Mouse (Mus musculus) inflammation-experienced regulatory T-cells, adult 6 months (primary cell): ENCODE measurements around the gene Son. TPM values are rescaled to one million over a fixed set of nuclear protein-coding genes. Genes with fewer than 3 reads are reported as not detected.
"Not testable (repeated sequence)": the region's sequence is repeated elsewhere in the genome, so short reads cannot be mapped to it uniquely, and the experiment has no call there.

Experiments
- ATAC-seq: one replicate; pipeline ENCODE4 v1.8.0; 2017
- polyA plus RNA-seq, 3 experiments: library from polyadenylated mRNA; unstranded; fragments of 100-300 nt; shearing (Covaris generic); gene quantifications; one replicate each; pipeline ENCODE4 v1.2.1; 2017

Gene Son
- polyA plus RNA-seq, 3 experiments from 2014 or later: 128 to 236 (median 180) TPM

DNA sequence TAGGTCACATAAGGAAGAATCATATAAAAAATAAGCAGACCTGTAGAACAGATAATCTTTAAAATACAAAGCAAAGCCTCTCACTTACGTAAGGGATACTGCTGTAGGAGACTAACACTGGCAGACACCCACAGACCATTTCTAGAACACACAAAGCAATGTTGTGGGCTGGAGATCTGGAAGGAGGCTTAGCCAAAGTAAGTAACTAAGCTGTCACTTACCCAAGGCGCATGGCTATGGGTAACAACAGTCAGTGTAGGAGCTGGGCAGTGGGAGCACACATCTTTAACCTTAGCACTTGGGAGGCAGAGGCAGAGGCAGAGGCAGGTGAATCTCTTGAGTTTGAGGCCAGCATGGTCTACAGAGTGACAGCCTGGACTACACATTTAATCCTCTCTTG is 7.7 kb upstream of the Son start:
- no peak for ATAC-seq

DNA sequence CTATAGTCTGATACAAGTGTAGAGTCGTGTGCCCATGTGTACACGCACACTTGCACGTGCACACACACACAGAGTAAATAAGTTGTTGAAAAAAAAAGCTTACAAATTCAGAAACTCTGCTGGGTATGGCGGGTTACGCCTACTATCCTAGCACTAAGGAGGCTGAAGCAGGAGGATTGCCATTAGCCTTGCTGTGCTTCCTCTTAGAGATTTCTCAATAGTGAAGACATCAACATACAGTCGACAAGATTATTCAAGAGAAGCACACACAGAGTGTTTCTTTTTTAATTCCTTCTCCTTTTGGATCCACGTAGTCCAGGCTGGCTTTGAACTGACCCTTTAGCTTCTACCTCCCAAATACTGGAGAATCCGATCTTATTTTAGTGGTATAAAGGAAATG is 7.1 kb upstream of the Son start:
- no peak for ATAC-seq

DNA sequence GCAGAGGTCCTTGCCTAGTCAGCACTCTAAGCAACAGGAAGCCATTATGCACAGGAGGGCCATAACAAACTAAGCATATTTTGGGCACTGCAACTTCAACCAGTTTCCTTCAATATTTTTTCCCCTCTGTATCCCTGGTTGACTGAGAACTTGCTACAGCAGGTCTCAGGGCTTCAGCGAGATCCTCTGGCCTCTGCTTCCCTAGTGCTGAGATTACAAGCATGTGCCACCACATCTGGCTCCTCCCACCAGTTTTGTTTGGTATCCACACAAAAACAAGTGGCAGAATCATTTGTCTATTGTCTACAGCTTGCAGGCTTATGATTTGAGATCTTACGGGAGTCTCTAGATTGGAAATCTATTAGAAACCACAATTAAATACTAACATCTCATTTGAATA is 2.4 kb upstream of the Son start:
- ATAC-seq: no peak

DNA sequence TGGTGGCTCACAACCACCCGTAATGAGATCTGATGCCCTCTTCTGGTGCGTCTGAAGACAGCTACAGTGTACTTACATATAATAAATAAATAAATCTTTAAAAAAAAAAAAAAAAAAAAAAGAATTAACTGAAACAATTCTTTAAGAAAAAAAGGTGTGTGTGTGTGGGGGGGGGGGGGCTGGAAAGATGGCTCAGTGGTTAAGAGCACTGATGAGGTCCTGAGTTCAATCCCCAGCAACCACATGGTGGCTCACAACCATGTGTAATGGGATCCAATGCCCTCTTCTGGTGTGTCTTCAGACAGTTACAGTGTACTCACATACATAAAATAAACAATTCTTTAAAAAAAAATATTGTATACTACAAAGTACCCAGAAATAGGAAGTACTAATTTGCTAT is 1.9 kb upstream of the Son start:
- not testable (repeated sequence) for ATAC-seq

DNA sequence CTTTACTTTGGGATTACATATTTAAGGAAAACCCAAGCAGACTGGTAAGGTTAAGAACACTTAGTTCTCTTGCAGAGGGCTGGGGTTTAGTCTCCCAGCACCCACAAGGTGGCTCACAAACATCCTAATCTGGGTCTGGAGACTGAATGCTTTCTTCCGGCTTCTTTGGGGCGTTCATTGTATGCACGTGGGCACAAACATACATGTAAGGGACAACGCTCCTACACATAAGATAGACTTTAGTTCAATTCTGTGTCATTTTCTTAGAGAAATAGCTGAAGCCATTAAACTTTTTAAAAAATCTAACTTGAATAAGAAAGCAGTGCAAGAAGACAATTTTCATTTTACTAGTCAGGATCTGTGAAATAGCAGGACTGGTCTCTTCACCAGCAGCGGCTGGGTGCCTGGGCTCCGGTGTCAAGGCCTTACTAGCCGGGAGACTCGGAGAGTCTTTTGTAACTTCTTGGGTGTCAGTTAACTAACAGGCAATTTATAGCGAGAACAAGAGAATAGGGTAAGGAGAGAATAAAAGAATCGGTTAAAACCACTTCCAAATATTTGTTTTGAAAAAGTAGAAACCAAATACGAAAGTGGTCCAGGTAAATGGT is 1.2 kb upstream of the Son start:
- peak; percentile 32 for ATAC-seq

DNA sequence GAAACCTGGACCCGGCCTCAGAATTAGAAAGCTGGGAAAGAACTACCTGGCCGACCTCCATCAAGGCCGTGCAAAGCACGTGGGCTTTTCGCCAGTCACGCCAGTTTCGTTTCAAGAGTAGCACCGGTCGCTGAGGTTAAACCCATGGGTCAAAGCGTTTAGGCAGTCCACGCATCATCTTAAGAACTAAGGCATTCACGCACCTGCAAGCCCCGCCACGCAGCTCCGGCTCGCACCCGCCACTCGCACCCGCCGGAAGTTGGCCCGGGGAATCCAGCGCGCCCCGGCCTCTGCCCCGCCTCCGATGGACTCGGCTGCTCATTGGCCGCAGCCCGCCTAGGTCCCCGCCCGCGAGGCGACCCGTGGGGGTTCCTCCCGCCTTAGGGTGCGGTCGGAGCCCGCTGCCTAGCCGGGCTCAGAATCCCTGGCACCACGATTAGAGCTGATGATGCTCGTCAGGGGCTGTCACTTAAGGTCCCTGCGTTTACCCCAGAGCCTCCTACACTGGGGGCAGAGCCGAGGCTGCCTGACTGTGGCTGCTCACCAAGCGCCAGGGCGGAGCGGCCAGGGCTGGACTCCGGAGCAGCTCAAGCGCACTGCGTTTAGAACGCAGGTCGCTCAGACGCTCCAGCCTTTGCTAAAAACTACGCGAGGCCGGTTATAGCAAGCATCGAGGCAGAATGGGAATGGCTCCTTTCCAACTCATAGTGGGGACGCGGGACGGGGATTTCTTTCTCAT is 456 bp upstream of the Son start, which contains the start of gene Gart:
Gene Gart (minus strand): TSS at position 272 of the 739 bp plus-strand sequence.
- peak; percentile 74 for ATAC-seq

DNA sequence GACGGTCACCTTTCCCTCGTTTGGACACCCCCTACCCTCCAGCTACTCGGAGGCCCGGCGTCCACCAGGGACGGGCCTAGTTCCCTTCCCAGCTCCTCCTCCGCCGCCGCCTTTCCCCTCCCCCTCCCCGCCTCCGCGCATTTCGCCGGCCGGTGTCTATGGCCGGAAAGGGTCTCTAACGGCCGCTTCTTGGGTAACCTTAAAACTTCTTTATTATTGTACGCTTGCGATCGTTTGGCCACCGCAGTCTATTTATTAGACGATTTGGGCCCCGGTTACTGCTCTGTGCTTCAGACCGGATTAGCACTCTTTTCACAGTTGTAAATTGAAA is 879 bp downstream of the Son start:
- ATAC-seq: no peak

DNA sequence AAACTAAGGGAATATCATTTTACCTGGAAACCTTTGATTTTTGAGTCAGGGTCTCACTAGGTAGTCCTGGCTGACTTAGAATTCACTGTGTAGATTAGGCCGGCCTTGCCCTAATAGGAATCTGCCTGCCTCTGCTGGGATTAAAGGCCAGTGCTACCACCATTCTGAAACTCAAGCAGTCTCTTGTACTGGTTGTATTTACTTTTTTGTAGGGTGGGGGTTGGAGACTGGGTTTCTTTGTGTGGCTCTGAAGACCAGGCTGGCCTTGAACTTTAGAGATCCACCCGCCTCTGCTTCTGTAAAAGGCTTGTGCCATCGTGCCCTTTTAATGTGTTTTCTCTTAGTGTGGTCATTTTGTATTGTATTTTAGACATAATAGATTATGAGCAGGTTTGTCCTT is 1.9 kb downstream of the Son start:
- ATAC-seq: no peak

DNA sequence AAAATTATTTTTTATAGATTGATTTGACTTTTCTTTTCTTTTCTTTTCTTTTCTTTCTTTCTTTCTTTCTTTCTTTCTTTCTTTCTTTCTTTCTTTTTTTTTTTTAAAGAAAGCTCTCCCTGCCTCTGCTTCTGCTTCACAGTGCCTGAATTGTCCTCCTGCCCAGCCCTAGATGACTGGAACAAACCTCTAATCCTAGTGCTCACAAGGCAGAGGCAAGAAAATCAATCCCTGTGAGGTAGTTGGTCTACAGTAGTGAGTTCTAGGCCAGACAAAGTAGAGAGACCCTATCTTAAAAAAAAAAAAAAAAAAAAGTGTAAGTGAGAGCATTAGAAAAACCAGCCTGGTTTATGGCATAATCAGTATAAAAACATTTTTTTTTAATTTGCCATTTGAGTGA is 2.5 kb downstream of the Son start:
- ATAC-seq: no peak

DNA sequence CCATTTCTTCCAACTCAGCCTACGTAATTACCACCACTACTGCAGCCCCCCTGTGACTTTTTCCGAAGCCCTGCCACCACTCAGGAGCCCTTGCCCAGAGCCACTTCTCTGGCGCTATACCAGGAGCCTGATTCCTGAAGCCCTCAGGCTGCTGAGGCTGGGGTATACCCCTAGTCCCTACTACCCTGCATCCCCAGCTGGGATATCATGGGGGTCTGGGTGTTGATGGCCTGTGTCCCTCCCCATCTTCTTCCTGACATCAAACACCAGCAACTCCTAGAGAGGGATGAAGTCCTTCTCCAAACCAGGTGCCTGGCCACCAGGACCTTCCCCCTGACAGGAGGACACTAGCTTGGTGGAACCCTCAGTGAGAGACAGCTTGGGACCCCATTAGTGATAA is 4.9 kb downstream of the Son start:
- no peak for ATAC-seq

DNA sequence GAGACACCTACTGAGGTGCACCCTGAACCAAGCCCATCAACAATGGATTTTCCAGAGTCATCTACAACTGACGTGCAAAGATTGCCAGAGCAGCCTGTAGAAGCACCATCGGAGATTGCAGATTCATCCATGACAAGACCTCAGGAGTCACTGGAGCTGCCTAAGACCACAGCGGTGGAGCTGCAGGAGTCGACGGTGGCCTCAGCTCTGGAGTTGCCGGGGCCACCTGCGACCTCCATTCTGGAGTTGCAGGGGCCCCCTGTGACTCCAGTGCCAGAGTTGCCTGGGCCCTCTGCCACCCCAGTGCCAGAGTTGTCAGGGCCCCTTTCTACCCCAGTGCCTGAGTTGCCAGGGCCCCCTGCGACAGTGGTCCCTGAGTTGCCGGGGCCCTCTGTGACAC is 8.0 kb downstream of the Son start:
- ATAC-seq: no peak

DNA sequence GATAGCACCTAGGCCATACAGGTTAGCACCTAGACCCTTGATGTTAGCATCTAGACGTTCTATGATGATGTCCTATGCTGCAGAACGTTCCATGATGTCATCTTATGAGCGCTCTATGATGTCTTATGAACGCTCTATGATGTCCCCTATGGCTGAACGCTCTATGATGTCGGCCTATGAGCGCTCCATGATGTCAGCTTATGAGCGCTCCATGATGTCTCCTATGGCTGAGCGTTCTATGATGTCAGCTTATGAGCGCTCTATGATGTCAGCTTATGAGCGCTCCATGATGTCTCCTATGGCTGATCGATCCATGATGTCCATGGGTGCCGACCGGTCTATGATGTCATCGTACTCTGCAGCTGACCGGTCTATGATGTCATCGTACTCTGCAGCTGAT is 10.0 kb downstream of the Son start:
- no peak for ATAC-seq

DNA sequence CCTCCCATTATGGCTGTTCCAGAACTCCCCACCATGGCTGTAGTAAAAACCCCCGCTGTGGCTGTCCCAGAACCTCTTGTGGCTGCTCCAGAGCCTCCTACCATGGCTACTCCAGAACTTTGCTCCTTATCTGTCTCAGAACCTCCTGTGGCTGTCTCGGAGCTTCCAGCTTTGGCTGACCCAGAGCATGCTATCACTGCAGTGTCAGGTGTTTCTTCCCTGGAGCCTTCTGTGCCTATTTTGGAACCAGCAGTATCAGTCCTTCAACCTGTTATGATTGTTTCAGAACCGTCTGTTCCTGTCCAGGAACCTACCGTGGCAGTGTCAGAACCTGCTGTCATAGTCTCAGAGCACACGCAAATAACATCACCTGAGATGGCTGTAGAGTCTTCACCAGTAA is 11.2 kb downstream of the Son start:
- ATAC-seq: no peak

DNA sequence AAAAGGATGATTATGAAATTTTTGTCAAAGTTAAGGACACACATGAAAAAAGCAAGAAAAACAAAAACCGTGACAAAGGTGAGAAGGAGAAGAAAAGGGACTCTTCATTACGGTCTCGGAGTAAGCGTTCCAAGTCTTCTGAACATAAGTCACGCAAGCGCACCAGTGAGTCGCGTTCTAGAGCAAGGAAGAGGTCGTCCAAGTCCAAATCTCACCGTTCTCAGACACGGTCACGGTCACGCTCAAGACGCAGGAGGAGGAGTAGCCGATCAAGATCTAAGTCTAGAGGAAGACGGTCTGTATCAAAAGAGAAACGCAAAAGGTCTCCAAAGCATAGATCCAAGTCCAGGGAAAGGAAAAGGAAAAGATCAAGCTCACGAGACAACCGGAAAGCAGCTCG is 12.5 kb downstream of the Son start:
- no peak for ATAC-seq

DNA sequence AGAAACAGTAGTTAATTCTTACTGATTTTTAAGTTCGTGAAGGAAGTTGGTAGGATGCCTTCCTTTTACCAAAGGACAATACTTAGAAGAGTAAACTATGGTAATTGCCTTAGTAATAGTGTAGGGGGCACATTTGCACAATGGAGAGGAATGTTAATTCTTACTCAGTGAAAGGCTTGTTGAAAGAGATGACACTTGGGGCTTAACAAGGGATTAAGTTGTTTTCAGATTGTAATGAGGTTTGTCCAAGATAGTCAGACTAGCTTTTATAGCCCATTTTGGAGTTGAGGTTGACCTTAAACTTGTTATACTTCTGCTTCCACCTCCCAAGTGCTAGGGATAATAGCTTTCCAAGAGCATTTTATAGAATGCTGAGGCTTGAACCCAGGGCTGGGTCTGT is 14.1 kb downstream of the Son start:
- no peak for ATAC-seq

DNA sequence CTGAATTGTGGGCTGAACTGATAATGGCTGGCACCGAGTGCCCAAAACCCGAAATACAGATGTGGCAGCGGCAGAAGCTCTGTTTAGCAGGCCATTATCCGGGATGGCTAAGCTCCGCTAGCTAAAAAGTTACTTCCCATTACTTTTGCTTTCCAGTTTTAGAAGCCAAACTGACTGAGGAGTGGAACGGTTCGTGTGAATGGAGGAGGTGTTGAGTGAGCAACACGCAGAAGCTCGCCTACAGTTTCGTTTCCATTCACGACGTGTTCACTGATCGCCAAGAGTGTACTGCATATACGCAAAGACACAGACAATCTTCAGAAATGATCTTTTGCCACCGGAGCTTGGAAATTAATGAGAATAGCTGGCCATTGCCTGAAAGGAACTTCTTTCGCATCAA is 15.0 kb downstream of the Son start:
- ATAC-seq: no peak

DNA sequence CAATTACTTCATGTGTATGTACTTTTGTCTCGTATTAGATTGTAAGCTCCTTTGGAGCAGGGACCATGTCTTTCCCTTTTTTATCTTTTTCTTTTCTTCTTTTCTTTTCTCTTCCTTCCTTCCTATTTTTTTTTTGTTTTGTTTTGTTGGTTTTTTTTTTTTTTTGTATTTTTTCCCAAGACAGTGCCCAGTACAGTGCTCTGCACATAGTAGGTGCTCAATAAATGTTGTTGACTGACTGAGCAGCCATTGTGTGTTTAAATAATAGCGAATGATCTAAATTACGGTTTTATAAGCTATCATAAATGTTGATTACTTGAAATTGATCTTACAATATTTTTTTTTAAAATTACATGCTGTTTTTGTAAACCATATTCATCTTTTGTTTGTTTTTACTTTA is 16.5 kb downstream of the Son start:
- ATAC-seq: no peak

DNA sequence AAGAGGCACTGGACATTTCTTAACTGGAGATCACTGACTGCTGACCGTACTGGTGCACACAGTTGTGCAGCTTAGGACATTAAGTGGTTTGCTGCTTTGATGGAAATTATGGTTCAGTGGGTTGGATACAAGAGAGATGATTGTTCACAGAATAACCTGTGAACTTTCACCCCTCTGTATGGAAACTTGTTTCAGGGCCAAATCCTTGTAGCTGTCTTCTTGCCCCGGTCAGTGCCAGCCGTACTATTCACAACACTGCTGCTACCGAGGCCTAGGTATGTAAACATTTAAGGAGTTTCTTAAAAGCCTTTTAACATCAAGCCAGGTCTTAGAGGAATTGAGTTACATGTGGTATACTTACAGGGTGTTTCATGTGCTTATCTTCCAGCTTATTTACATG is 27.2 kb downstream of the Son start:
- no peak for ATAC-seq

DNA sequence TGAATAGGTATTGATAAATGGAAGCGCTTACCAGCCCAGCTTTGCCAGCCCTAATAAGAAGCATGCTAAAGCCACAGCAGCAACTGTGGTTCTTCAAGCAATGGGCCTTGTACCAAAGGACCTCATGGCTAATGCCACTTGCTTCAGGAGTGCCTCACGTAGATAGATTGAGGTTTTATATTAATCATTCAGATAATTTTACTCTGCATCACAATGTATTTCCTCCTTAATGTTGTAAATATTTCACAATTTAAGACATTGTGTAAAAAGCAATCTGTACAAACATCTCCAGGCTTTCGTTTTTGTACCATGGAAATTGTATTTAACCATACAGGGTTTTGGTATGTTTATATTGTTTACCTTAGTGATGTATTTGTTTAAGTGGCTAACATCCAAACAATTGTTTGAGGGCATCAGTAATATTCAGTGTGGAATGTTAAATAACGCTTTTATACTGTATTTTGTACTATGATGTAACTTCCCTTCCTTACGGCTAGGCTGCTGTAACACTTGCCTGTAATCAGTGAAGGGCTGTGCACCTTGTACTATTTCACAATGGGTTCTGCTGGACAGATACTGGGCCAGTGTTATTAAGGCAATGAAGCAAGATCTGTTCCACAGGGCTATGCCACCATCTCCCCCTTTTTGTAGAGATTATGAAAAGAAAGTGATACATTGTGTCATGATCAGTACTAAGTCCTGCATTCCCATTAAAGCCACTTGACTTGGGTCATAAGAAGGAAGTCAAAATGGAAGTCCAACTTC is 31.0 kb downstream of the Son start:
- no peak for ATAC-seq

DNA sequence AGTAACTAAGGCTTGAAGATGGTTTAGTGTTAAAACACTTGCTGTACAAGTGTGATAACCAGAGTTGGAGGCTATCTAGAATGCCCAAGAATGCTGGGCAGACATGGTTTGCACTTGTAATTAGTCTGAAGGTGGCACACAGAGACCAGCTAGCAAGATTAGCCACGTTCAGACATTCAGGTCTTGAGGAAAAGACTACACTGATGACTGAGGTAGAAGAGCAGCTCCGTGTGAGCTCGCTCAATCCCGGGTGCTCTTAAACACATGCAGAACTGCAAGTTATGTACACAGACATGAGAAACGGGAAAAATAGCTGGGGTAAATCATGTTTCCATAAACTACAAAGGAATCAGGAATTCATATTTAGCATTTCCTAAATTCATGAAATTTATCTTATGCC is 33.4 kb downstream of the Son start:
- no peak for ATAC-seq

DNA sequence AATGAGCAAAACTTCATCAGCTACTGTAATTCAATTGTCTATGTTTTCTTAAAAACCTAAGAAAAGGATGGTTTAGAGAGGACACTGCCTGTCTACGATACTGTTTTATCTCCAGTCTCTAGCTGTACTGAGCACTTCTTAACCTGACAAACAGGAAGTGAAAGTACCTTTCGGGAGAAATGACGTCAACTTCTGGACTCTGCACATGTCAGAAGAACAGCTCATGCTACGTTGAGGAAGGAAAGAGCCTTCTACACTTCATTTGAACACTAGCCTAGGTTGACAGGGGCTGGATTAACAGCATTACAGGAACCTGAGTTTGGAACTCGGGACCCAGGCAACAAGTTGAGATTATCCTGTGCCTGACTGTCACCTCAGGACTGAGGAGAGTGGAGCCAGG is 38.2 kb downstream of the Son start:
- peak; percentile 85 for ATAC-seq

DNA sequence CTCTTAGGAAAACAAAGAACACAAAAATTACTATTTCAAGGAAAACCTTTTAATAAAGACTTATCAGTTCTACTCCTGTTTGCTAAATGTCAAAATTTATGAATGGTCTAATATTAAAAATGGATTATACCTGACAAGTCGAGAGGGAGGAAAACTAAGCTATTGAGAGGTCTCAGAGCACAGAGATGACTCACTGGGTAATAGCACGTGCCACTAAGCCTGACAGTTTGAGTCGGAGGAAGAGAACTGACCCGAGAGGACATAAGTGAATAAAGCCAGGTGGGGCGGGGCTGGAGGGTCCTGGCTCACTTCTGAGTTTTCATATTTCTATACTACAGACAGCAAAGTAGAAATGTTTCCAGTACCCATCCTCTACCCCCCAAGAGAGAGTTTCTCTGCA is 39.1 kb downstream of the Son start:
- ATAC-seq: no peak

DNA sequence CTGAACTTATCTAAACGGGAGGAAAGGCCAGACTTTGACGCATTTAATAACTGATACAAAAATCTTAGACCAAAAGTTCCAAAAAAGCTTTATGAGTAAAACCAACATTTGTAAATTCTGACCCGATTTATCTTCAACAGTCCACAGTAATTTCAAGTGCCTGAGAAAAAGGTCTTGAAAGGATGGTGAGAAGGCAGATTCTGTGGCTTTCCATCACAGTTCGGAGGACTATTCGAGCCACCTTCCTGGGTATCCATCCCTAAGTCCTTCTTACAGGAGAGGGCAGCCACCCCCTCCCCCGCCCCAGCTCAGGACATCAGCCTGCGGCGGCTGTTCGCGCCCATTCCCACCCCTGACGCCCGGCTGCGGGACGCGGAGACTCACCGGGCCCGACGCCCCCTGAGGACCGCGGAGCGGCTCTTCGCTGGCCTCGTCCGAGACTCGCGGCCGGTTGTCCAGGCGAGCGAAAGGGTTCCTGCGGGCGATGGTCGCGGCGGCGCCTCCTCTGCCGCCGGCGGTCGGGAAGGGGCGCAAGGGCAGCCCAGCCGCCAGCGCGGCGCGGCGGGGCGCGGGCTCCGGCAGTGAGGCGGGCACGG is 40.8 kb downstream of the Son start:
- peak; percentile 9 for ATAC-seq
